Mouse (Mus musculus): Measurements from ENCODE around the gene Itsn1. TPM values are rescaled to one million over a fixed set of nuclear protein-coding genes. Genes with fewer than 3 reads are reported as not detected.

The Itsn1 gene
- total RNA-seq, 2 experiments from 2014 or later = 145 to 159 TPM

- no peak for DNase-seq (ENCODE audit: low spot score in 2 of 2)
Observed at GRCm38 (mm10) chr16:91838771-91839170, 109.7 kb downstream of the Itsn1 start.

- DNase-seq (ENCODE audit: low spot score in 2 of 2) = no peak
Observed at GRCm38 (mm10) chr16:91839462-91839861, 110.4 kb downstream of the Itsn1 start.

DNA sequence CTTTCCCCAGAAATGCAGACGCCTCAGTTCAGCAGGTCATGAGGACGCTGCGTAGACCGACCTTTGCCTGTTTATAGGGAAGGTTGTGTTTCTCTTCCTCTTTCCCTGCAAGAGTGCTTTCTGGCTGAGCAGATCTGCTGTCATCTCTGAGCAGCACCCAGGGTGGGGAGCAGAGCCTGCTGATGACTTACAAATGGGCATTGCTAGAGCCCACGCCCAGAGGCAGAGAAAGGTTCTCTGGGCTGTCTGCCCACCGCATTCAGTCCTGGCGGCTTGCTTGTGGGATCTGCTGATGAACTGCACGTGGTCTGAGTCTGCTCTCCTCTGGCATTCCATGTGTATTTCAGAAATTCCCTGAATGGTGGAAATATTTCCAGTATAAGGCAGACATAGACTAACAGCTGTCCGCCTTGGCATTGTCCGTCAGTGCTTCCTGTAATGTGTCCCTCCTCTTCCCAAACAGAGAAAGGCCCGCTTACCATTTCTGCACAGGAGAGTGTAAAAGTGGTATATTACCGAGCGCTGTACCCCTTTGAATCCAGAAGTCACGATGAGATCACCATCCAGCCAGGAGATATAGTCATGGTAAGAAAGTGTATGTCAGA, 112.0 kb downstream of the Itsn1 start:
- no peak for DNase-seq (ENCODE audit: low spot score in 2 of 2)

- no peak for DNase-seq (ENCODE audit: low spot score in 2 of 2)
Observed at GRCm38 (mm10) chr16:91846089-91846741, 117.1 kb downstream of the Itsn1 start.

GRCm38 (mm10) chr16:91847525-91848225, 118.6 kb downstream of the Itsn1 start:
- DNase-seq (ENCODE audit: low spot score in 2 of 2) = no peak

DNA sequence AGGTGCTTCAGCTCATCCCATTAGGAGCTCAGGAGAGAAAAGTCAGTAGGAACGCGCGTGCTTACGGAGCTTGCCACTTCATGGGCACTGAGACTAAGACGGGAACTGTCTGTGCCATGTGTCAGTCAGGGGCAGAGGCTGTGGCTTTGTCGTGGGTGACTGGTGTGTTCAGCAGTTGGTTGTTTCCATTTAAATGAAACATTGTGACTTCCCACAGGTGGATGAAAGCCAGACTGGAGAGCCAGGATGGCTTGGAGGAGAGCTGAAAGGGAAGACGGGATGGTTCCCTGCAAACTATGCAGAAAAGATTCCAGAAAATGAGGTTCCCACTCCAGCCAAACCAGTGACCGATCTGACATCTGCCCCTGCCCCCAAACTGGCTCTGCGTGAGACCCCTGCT, 119.4 kb downstream of the Itsn1 start:
- no peak for DNase-seq (ENCODE audit: low spot score in 2 of 2)

- no peak for DNase-seq (ENCODE audit: low spot score in 2 of 2)
Observed at GRCm38 (mm10) chr16:91848906-91849603, 120.0 kb downstream of the Itsn1 start.

- DNase-seq (ENCODE audit: low spot score in 2 of 2) = no peak
Observed at GRCm38 (mm10) chr16:91850175-91850574, 121.1 kb downstream of the Itsn1 start.

- DNase-seq (ENCODE audit: low spot score in 2 of 2) = no peak
Observed at GRCm38 (mm10) chr16:91851456-91852231, 122.6 kb downstream of the Itsn1 start.

DNA sequence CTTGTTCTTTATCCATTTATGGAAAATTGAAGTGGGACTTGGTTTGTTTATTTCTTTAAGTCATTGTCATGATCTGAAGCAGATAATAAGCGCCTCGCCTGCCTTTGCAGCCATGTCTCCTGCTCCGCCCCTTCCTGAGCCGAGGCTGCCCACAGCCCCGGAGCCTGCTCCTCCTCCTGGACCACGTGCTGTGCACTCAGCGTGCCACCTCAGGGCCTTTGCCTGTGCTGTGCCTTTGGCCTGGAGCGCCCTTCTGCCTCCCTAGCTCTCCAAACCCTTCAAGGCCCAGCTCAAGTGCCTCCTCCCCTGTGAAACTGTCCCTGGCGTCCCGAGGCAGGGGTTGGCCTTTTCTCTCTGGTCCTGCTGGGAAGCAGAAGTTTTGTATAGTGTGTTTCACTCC, 123.7 kb downstream of the Itsn1 start:
- no peak for DNase-seq (ENCODE audit: low spot score in 2 of 2)

GRCm38 (mm10) chr16:91853223-91853622, 124.1 kb downstream of the Itsn1 start:
- DNase-seq (ENCODE audit: low spot score in 2 of 2) = no peak

- DNase-seq (ENCODE audit: low spot score in 2 of 2) = no peak
Observed at GRCm38 (mm10) chr16:91858695-91859094, 129.6 kb downstream of the Itsn1 start.

DNA sequence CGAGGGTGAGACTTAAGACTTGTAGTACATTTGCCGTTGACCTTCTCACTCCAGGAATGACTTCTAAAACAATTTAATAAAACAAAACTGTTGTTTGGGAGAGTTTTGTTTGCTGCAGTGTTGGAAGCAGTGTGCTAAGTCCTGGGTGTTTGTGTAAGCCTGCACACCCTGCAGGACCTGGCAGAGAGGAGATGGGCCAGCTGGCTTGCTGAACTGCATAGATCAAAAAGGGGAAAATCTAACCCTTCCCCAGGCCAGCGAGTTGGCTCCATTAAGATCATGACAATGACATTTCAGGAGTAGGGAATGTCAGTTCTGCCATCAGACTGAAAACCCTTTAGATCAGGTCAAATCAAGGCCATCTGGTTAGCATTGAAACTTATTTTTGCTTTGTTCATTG, 130.1 kb downstream of the Itsn1 start:
- DNase-seq (ENCODE audit: low spot score in 2 of 2) = no peak

GRCm38 (mm10) chr16:91859958-91860357, 130.9 kb downstream of the Itsn1 start:
- no peak for DNase-seq (ENCODE audit: low spot score in 2 of 2)

DNA sequence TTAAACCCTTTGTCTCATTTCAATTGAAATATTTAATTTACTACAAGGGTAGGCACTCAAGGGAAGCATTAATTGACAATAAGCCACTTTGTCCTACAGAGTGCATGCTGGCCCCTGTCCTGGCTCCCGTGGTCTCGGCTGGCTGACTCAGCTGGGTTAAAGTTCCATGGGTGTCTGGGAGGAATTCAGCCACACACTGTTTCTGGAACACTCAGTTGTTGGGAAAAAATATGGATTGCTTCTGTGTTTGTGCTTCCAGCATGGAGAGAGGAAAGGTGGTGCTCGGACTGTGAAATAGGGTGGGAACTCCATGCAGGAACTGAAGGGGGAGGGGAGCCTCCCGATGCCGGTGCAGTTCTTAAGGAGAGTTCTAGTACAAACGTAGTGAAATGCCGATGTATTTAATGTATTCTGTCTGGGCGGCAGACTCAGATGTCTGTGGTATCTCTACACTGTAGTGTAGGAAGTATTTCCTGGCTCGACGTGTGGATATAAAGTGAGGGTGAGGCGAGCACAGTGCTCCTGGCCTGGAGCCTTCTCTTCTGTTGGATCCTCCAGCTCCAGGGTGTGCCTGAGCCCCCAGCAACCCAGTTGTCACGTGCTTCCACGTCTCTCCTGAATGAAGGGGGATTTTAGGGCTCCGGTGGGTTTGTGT, 131.5 kb downstream of the Itsn1 start:
- DNase-seq (ENCODE audit: low spot score in 2 of 2) = peak in 1 of 2 experiments; percentile 29

GRCm38 (mm10) chr16:91861784-91862371, 132.8 kb downstream of the Itsn1 start:
- peak in 1 of 2 experiments; percentile 64 for DNase-seq (ENCODE audit: low spot score in 2 of 2)

DNA sequence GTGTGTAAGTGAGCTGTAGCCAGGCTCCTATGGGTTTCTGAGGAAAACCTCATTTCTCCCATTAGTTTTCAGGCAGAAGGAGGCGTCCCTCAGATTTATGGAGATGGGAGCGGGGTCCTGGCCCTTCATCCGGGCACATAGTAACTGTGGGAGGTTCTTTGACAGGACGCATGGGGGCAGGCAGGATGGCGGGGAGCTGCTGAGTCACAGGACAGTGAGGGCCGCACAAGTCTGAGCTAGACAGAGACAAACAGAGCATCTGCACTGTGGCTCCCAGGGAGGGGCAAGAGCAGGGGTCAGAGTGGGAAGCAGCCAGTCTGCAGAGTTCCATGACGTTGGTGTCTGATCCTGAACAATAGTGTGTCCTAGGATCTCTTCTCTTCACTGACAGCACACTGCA, 133.8 kb downstream of the Itsn1 start:
- no peak for DNase-seq (ENCODE audit: low spot score in 2 of 2)

- no peak for DNase-seq (ENCODE audit: low spot score in 2 of 2)
Observed at GRCm38 (mm10) chr16:91864646-91865332, 135.7 kb downstream of the Itsn1 start.

GRCm38 (mm10) chr16:91865570-91866257, 136.6 kb downstream of the Itsn1 start:
- no peak for DNase-seq (ENCODE audit: low spot score in 2 of 2)

All from layer of hippocampus, postnatal 10 days (tissue).